Mouse (Mus musculus): ENCODE results near the gene Cnnm4.

- TF ChIP-seq CTCF (IDR thresholded peaks at IDR 0.05; ENCODE audit: low read depth) (no peak), EP300 (IDR thresholded peaks at IDR 0.05; ENCODE audit: low read depth) (no peak)
Observed at GRCm38 (mm10) chr1:36552506-36552905, 81.1 kb downstream of the Cnnm4 start.
